Mouse (Mus musculus) MEL (cell line): ENCODE data around the gene Rbm14. TPM values are rescaled to one million over a fixed set of nuclear protein-coding genes. Genes with fewer than 3 reads are reported as not detected.

Experiments used
- DNase-seq: peaks from one replicate; pipeline ENCODE4 v3.0.0; 2011; ENCODE audit warnings: low read depth, low spot score
- H3K27ac ChIP-seq: 2 replicates; pipeline ENCODE4 v1.5.1; 2012; ENCODE audit warnings: low read depth, mild to moderate bottlenecking, control low read depth, low read length, moderate library complexity; ENCODE audit not compliant: control insufficient read depth
- H3K27me3 ChIP-seq, 2 experiments: fragments of 150-350 bp in 1 of 2; sonication (generic) in 1 of 2; 2 replicates each; pipeline ENCODE4 v1.6.1; 2012; ENCODE audit warnings: low read length in 2 of 2, mild to moderate bottlenecking in 2 of 2, improper control_type of control experiment in 1 of 2, moderate library complexity in 1 of 2; ENCODE audit not compliant: insufficient read depth in 2 of 2, control insufficient read depth in 1 of 2
- H3K36me3 ChIP-seq, 2 experiments: 2 replicates each; pipeline ENCODE4 v1.6.1; 2012 to 2014; ENCODE audit warnings: low read length in 2 of 2, improper control_type of control experiment in 1 of 2, inconsistent platforms in 1 of 2, mild to moderate bottlenecking in 1 of 2; ENCODE audit not compliant: insufficient read depth in 2 of 2, control insufficient read depth in 1 of 2
- H3K4me1 ChIP-seq, 2 experiments: fragments of 150-350 bp in 1 of 2; sonication (generic) in 1 of 2; 2 replicates each; pipeline ENCODE4 v1.6.1; 2012; ENCODE audit warnings: low read length in 2 of 2, improper control_type of control experiment in 1 of 2, mild to moderate bottlenecking in 1 of 2; ENCODE audit not compliant: insufficient read depth in 2 of 2, control insufficient read depth in 1 of 2
- H3K4me3 ChIP-seq, 2 experiments: fragments of 150-350 bp in 1 of 2; sonication (generic) in 1 of 2; 2 replicates each; pipeline ENCODE4 v1.5.1; 2012; ENCODE audit warnings: low read depth in 2 of 2, low read length in 2 of 2, mild to moderate bottlenecking in 2 of 2, moderate library complexity in 2 of 2, control low read depth in 1 of 2, improper control_type of control experiment in 1 of 2; ENCODE audit not compliant: control insufficient read depth in 1 of 2, insufficient read depth in 1 of 2
- H3K79me2 ChIP-seq: 2 replicates; pipeline ENCODE4 v1.6.1; 2012; ENCODE audit warnings: mild to moderate bottlenecking, low read length, moderate library complexity; ENCODE audit not compliant: control insufficient read depth, poor library complexity, insufficient read depth
- H3K9ac ChIP-seq: 2 replicates; pipeline ENCODE4 v1.6.1; 2012; ENCODE audit warnings: low read depth, mild to moderate bottlenecking, control low read depth, low read length, moderate library complexity; ENCODE audit not compliant: control insufficient read depth, poor library complexity, severe bottlenecking
- H3K9me3 ChIP-seq: fragments of 150-350 bp; sonication (generic); replicated peaks from 2 replicates; pipeline ENCODE4 v1.6.1; 2012; ENCODE audit warnings: mild to moderate bottlenecking, low read length, improper control_type of control experiment, moderate library complexity; ENCODE audit not compliant: insufficient read depth
- CHD1 ChIP-seq: IDR thresholded peaks from 2 replicates; pipeline ENCODE4 v1.6.1; 2012; ENCODE audit warnings: low read depth, mild to moderate bottlenecking, inconsistent platforms, low read length, improper control_type of control experiment
- CTCF ChIP-seq, 3 experiments: IDR thresholded peaks in 2 of 3; conservative IDR thresholded peaks in 1 of 3; 2 replicates each; pipeline ENCODE4 v1.5.1; 2011 to 2012; ENCODE audit warnings: low read length in 3 of 3, low read depth in 2 of 3, mild to moderate bottlenecking in 2 of 3, improper control_type of control experiment in 1 of 3, inconsistent platforms in 1 of 3, mixed read lengths in 1 of 3, moderate library complexity in 1 of 3; ENCODE audit not compliant: control insufficient read depth in 1 of 3, insufficient read depth in 1 of 3, poor library complexity in 1 of 3, severe bottlenecking in 1 of 3
- ELF1 ChIP-seq: IDR thresholded peaks from 2 replicates; pipeline ENCODE4 v1.6.1; 2014; ENCODE audit warnings: low read depth, mild to moderate bottlenecking, inconsistent platforms, low read length, improper control_type of control experiment, moderate library complexity
- EP300 ChIP-seq, 2 experiments: IDR thresholded peaks; 2 replicates each; pipeline ENCODE4 v1.6.1; 2011; ENCODE audit warnings: improper control_type of control experiment in 2 of 2, low read length in 2 of 2, low read depth in 1 of 2, mild to moderate bottlenecking in 1 of 2
- KAT2A ChIP-seq: conservative IDR thresholded peaks from 2 replicates; pipeline ENCODE4 v1.6.1; 2012; ENCODE audit warnings: low read depth, low read length, improper control_type of control experiment, inconsistent platforms
- MXI1 ChIP-seq: IDR thresholded peaks from 2 replicates; pipeline ENCODE4 v1.6.1; 2011; ENCODE audit warnings: mild to moderate bottlenecking, low read depth, low read length, improper control_type of control experiment
- MYC ChIP-seq: IDR thresholded peaks from 2 replicates; pipeline ENCODE4 v1.6.1; 2011; ENCODE audit warnings: low read depth, mild to moderate bottlenecking, low read length, improper control_type of control experiment, moderate library complexity
- NELFE ChIP-seq: IDR thresholded peaks from 2 replicates; pipeline ENCODE4 v1.6.1; 2011; ENCODE audit warnings: low read depth, low read length, improper control_type of control experiment
- NRF1 ChIP-seq: IDR thresholded peaks from 2 replicates; pipeline ENCODE4 v1.6.1; 2014; ENCODE audit warnings: low read depth, mild to moderate bottlenecking, inconsistent platforms, low read length, improper control_type of control experiment, moderate library complexity; ENCODE audit not compliant: poor library complexity, insufficient read depth, severe bottlenecking
- POLR2A ChIP-seq, 2 experiments: IDR thresholded peaks; 2 replicates each; pipeline ENCODE4 v1.6.1; 2011 to 2012; ENCODE audit warnings: low read length in 2 of 2, mild to moderate bottlenecking in 2 of 2, control low read depth in 1 of 2, improper control_type of control experiment in 1 of 2, low read depth in 1 of 2, moderate library complexity in 1 of 2; ENCODE audit not compliant: control insufficient read depth in 1 of 2, insufficient read depth in 1 of 2, poor library complexity in 1 of 2
- POLR2AphosphoS2 ChIP-seq: IDR thresholded peaks from 2 replicates; pipeline ENCODE4 v1.6.1; 2011; ENCODE audit warnings: low read length, improper control_type of control experiment
- RCOR1 ChIP-seq: IDR thresholded peaks from 2 replicates; pipeline ENCODE4 v1.6.1; 2012; ENCODE audit warnings: low read depth, mild to moderate bottlenecking, inconsistent platforms, low read length, improper control_type of control experiment
- TBP ChIP-seq: IDR thresholded peaks from 2 replicates; pipeline ENCODE4 v1.8.0; 2011; ENCODE audit warnings: low read depth, low read length, improper control_type of control experiment
- USF2 ChIP-seq, 2 experiments: IDR thresholded peaks; 2 replicates each; pipeline ENCODE4 v1.6.1; 2011 to 2012; ENCODE audit warnings: improper control_type of control experiment in 2 of 2, low read length in 2 of 2, borderline replicate concordance in 1 of 2, inconsistent platforms in 1 of 2, low read depth in 1 of 2, mild to moderate bottlenecking in 1 of 2; ENCODE audit not compliant: insufficient read depth in 1 of 2
- ZKSCAN1 ChIP-seq: IDR thresholded peaks from 2 replicates; pipeline ENCODE4 v1.6.1; 2012; ENCODE audit warnings: low read depth, mild to moderate bottlenecking, inconsistent platforms, low read length, improper control_type of control experiment, moderate library complexity
- ZMIZ1 ChIP-seq: IDR thresholded peaks from 2 replicates; pipeline ENCODE4 v1.6.1; 2012; ENCODE audit warnings: low read depth, mild to moderate bottlenecking, inconsistent platforms, low read length, improper control_type of control experiment, moderate library complexity
- ZNF384 ChIP-seq: IDR thresholded peaks from 2 replicates; pipeline ENCODE4 v1.6.1; 2012; ENCODE audit warnings: low read depth, mild to moderate bottlenecking, inconsistent platforms, low read length, improper control_type of control experiment
- polyA plus RNA-seq, 2 experiments: library from polyadenylated mRNA; stranded (reverse) in 1 of 2; unstranded in 1 of 2; fragments of >175 nt in 1 of 2; fragments of >200 nt in 1 of 2; gene quantifications; 2 replicates each; pipeline versions ENCODE4 v1.2.1 to v1.2.4; 2012; ENCODE audit warnings: low replicate concordance in 2 of 2, low read depth in 1 of 2; ENCODE audit not compliant: insufficient read length in 2 of 2, insufficient read depth in 1 of 2, missing spikeins in 1 of 2
- total RNA-seq: library from RNA; depleted of rRNA; stranded (reverse); fragments of 300-350 nt; gene quantifications from 2 replicates; pipeline ENCODE4 v1.2.3, GENCODE M21; 2012

Gene Rbm14
- total and polyA plus RNA-seq, 3 experiments, result 44.7 to 82.3 TPM; not detected in 1

DNA sequence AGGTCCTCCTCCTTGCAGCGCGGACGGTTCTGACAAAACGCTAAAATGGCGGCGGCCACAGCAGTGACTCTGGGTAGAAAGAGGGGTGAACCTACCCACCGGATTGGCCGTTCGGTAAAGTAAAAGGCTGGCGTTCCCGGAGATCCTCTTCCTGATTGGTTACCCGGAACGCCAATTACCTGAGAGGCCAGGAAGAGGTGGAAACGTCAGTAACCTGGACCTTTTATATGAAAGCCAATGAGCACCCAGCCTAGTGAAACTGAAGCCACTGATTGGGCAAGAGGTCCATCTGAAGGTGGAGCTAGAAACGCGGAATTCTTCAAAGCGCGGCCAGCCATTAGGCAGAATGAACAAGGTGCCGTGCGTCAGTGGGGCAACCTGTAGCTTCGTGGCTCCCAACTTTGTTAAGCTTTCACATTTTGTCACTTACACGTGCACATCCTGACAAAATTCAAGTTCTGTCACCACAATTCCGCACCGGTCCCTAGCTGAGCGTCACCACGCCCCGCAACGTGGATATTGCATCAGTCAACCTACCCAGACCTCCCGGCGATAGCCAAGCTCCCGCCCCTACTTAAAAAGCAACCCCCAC lies 17.5 kb downstream of the Rbm14 start, which contains the start of gene Rbm4 (continued):
- no peak for TF ChIP-seq NRF1
- peak; percentile 86 for TF ChIP-seq ELF1

DNA sequence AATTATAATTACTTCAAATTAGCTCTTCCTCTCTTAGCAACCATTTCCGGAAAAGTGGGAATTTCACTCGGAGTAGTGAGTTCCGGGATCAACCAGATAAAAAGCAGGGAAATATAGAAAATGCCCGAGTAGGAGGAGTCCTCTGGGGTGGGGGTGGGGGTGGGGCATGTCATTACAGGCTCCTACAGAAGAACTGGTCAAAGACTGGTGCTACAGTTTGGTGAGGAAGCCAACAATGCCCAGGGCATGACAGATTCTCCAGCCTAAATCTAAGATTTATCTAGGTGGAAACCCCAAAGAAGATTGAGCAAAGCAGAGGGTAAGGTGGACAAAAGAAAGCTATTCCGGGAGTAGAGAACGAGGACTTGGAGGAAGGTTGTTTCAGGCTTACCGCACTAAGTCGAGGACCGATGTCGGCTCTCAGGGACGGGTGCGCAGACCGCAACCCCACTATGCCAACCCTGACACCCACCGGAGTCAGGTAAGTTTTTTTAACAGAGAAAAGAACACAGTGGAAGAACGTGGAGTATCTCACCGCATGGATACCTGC lies 18.1 kb downstream of the Rbm14 start:
- no peak for DNase-seq
- Histone ChIP-seq H3K27me3 (no peaks in the 10 kb centered on the region), H3K4me1 (peaks cover 22 to 39% of the 10 kb centered on the region in 2 experiments), H3K4me3 (peak overlapping the region; percentile 87 to 98), H3K9me3 (no peaks in the 10 kb centered on the region), H3K9ac (peak overlapping the region; percentile 95), H3K36me3 (peaks cover 33 to 76% of the 10 kb centered on the region in 2 experiments), H3K27ac (peak overlapping the region; percentile 89), H3K79me2 (peaks cover 71% of the 10 kb centered on the region)
- TF ChIP-seq MXI1, result no peak
- TF ChIP-seq POLR2A (IDR thresholded peaks at IDR 0.05; ENCODE audit: control insufficient read depth in 1 of 2, insufficient read depth in 1 of 2, low read depth in 1 of 2, low read length in 2 of 2, poor library complexity in 1 of 2), result peak in 1 of 2 experiments; percentile 65; a peak in 1 of 4 replicates

DNA sequence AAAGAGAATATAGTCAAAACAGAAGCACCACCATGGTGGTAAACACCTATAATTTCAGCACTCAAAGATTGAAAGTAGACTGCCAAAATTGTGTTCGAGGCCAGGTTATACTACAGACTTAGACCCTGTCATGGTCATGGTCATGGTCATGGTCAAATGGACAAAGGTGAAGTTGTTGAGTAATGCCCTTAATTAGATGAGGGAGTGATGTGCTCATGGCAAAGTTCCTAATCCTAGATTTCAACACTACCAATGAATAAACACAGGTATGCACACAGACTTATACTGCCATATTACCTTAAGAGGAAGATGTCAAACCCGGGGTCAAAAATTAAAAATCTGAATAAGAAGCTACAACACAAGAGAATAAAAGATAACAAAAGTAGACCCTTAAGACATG lies 25.1 kb downstream of the Rbm14 start:
- Histone ChIP-seq H3K27ac (no peak overlapping the region), H3K36me3 (peaks cover 44 to 71% of the 10 kb centered on the region in 2 experiments), H3K27me3 (no peaks in the 10 kb centered on the region), H3K4me1 (peaks cover 0 to 12% of the 10 kb centered on the region in 2 experiments; a peak in 2 of 4 replicates), H3K9ac (no peak overlapping the region), H3K9me3 (no peaks in the 10 kb centered on the region), H3K79me2 (peaks cover 66% of the 10 kb centered on the region), H3K4me3 (no peak overlapping the region)
- no peak for DNase-seq
- TF ChIP-seq POLR2AphosphoS2 (no peak), MYC (no peak), RCOR1 (no peak), EP300 (IDR thresholded peaks at IDR 0.05; ENCODE audit: low read depth in 1 of 2, low read length in 2 of 2) (no peak), ZKSCAN1 (no peak), USF2 (IDR thresholded peaks at IDR 0.05; ENCODE audit: borderline replicate concordance in 1 of 2, insufficient read depth in 1 of 2, low read depth in 1 of 2, low read length in 2 of 2) (no peak), CHD1 (no peak), TBP (no peak), ZNF384 (no peak), POLR2A (IDR thresholded peaks at IDR 0.05; ENCODE audit: control insufficient read depth in 1 of 2, insufficient read depth in 1 of 2, low read depth in 1 of 2, low read length in 2 of 2, poor library complexity in 1 of 2) (no peak), ZMIZ1 (no peak), KAT2A (no peak), NELFE (no peak), CTCF (IDR thresholded peaks at IDR 0.05 in 2 of 3, conservative IDR thresholded peaks at IDR 0.05 in 1 of 3; ENCODE audit: control insufficient read depth in 1 of 3, insufficient read depth in 1 of 3, low read depth in 2 of 3, low read length in 3 of 3, poor library complexity in 1 of 3, severe bottlenecking in 1 of 3) (no peak)
